Mouse (Mus musculus): ENCODE results near the gene Gm44511.
A peak's percentile ranks its signal among the peaks of the same experiment; 100 is the strongest.
"Not testable (repeated sequence)": the region's sequence is repeated elsewhere in the genome, so short reads cannot be mapped to it uniquely, and the experiment has no call there.

Gene Gm44511

GRCm38 (mm10) chr6:128798772-128799143 is 27.4 kb downstream of the Gm44511 start:
- peak; percentile 85 for DNase-seq

DNA sequence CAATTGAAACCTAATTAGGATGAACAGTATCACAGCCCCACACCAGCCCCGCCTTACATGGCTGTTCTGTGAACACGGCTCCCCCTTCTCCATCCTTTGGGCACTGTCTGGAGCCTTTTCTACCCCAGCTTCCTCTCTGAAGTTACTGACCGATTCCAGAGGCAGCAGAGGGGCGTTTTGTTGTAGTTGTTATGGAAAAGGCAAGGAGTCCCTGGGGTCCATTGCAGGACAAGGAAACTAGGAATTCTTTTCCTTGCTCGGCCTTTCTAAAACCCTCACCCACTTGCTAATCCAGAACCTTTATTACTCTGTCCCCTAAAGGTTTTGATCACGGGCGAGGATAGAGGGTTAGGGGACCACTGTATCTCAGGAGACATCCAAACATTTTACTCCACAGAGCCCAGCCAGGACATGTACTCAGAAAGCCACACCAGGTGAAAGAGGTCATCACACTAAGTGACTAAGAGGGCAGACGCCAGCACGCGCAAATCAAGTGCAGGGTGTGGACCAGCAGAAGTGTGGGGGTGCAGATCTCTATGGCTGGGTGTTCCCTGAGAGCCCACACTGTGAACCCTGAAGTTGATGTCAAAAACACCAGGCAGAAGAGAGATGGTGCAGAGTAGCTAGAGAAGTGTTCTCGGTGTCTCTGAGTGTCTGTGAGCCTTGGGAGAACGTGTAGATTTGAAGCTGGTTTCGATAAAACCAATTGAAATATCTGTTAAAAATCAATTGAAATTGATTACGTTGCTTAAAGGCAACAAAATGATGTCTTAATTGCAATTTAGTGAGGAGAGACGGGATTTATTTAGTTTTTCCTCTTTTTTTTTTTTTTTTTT is 28.0 kb downstream of the Gm44511 start:
- DNase-seq, result peak; percentile 20

- DNase-seq, result no peak
Observed at GRCm38 (mm10) chr6:128797185-128797905, 28.8 kb downstream of the Gm44511 start.

DNA sequence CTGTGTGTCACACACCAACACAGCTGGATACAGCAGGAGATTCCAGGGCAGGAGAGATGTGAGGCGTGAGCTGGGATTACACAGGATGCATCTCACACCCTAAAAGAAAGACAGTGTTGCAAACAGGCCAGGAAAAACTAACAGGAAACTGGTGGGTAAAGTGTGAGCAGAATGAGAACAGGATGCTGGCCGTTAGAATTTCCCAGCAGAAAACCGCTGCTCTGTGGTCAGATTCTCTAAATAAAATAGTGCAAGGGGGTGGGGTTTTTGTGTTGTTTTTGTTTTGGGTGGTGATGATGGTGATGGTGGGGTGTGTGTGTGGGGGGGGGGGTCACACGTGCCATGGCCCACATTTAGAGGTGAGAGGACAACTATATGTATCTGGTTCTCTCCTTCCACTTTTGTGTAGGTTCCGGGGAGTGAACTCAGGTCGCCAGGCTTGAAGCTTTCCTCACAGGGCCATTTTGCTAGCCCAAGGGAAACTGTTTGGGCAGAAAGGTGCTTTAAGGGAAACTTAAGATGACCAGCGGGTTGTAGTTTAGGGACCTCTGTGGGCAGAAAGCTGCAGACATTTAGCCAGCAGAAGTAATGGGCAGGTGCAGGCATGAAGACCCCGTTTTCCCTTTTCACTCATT is 29.7 kb downstream of the Gm44511 start:
- DNase-seq, result peak; percentile 5

DNA sequence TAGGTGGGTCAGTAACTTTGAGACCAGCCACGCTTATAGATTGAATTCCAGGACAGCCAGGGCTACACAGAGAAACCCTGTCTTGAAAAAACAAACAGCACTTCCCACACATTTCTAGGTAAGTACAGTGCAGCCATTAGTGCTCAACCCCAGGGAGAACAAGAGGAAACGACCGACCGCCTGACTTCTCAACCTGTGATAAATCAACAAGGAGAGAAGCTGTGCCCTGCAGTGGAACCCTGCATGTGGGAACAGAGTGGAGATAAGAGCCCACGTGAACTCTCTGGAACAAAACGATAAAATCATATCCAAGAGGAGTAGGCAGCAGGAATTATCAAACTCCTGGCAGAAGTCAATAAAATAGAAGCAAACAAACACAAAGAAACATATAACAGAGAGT is 32.4 kb downstream of the Gm44511 start:
- no peak for DNase-seq

- DNase-seq, result not testable (repeated sequence)
Observed at GRCm38 (mm10) chr6:128790491-128790994, 35.6 kb downstream of the Gm44511 start.

GRCm38 (mm10) chr6:128789115-128789514 is 37.0 kb downstream of the Gm44511 start, which contains the start of gene Klrb1c:
TSS of gene Klrb1c (minus strand) at chr6:128789215.
- no peak for DNase-seq

GRCm38 (mm10) chr6:128788517-128788916 is 37.6 kb downstream of the Gm44511 start:
- DNase-seq, result no peak

DNA sequence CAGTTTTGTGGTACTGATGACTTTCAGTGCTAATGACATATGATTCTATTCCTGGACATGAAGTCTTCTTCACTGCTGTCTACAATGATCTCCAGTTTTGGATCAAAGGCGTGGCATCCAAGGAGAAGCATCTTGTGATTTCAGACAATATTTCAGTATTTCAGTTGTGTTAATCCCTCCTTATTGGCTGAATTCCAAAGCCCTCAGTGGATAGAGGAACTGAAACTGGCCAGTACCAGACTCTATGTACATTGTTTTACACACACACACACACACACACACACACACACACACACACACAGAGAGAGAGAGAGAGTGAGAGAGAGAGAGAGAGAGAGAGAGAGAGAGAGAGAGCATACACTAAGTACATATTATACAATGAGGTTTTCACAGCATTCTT is 39.7 kb downstream of the Gm44511 start:
- DNase-seq, result not testable (repeated sequence)

GRCm38 (mm10) chr6:128769481-128770253 is 56.4 kb downstream of the Gm44511 start:
- DNase-seq, result no peak

DNA sequence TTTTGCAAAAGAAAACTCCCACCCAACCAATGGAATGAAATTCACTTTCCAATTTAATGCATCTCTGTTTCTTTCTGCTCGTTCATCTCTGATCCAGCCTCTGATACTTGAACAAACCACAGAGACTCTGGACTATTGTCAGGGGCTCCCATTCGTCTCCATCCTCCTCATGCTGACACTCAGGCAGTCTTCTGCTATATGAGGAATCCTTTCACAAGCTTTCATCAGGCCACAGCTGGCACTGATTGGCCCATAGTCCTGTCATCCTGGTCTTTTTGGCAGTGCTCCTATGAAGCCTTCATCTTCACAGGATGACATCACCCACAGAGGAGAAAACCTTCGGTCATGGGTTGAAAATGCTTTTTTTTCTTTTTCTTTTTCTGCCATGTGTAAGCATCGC is 58.1 kb downstream of the Gm44511 start:
- DNase-seq, result no peak

DNA sequence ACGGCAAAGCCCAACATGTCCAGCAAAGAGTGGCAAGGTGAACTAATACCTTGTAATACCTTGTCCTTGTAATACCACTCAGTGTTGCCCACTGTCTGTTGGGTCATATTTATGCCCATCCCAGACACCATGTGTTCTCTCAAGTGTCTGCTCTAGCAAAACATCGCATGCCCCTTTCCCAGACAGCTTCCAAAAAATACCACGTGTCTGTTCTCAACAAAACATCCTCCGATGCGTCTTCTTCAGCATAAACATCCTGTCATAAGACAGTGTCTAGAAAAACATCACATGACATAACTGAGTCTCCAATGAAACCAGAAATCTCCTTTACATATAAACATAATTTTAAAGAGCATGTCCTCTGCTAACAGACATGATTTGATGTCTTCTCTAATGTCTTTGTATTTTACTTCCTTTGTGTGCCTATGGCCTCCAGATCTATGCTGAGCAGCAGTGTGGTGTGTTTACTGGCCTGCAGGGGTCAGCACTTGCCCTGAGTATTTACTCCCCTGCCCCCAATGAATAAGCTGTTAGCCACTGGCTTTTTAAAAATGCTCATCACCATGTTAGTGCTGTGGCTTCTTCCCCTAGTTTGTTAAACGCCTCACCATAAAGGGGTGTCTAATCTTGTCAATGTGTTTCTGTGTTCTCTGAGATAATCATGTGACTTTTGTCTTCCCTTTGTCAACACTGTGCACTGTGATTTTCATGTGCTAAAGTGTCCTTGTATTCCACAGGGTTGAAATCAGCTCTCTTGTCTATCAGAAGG is 59.4 kb downstream of the Gm44511 start:
- DNase-seq, result peak; percentile 60

DNA sequence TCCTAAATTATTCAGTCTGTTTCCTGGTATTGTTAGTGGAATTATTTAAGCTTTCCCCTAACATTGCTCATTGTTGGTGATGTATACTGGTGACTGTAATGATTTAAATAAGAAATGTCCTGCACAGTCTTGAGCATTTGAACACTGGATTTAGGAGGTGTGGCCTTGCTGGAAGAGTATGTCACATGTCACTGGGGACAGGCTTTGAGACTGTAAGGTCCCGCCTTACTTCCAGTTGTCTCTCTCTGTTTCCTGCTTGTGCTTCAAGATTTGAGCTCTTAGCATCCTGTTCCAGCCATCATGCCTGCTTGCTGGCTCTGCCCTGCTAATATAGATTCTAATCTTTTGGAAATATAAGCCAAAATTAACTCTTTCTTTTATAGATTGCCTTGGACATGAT is 60.9 kb downstream of the Gm44511 start:
- DNase-seq, result no peak

DNA sequence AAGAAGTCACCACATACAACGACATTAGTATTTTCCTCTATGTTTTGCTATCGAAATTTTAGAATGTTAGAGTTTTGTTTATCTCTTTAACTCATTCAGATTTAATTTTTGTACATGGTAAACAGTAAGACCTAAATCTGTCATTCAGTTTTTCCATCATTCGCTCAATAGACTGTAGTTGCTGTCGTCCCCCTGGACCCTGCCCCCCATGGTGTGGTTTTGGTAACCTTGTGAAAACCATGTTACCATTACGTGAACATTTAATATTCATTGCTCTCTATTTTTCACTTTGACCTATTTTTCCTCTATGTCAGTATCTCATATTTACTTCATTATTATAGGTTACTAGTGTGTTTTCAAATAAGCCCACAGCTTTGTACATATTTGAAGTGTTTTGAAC is 61.5 kb downstream of the Gm44511 start:
- DNase-seq, result no peak

- DNase-seq, result peak; percentile 98
Observed at GRCm38 (mm10) chr6:128763736-128764523, 62.2 kb downstream of the Gm44511 start.

GRCm38 (mm10) chr6:128762892-128763670 is 63.0 kb downstream of the Gm44511 start:
- DNase-seq, result not testable (repeated sequence)

DNA sequence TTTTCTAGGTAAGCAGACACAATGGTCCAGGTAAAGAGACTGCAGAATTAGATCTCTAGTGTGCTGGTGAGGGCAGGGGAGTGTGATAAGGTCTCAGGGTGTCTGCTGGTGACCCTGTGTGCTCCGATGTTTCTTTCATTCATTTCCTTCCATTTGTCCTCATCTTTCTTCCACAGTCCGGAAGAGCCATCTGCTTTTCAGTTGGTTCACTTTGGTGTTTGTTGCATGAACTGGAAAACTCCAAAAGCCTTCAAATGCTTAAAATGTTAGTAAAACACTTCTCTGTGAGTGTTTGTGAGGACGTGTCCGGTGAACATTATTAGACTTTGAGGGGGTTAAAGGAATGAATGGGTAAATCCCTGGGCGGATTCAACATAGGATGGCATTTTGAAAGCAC is 65.0 kb downstream of the Gm44511 start:
- no peak for DNase-seq

DNA sequence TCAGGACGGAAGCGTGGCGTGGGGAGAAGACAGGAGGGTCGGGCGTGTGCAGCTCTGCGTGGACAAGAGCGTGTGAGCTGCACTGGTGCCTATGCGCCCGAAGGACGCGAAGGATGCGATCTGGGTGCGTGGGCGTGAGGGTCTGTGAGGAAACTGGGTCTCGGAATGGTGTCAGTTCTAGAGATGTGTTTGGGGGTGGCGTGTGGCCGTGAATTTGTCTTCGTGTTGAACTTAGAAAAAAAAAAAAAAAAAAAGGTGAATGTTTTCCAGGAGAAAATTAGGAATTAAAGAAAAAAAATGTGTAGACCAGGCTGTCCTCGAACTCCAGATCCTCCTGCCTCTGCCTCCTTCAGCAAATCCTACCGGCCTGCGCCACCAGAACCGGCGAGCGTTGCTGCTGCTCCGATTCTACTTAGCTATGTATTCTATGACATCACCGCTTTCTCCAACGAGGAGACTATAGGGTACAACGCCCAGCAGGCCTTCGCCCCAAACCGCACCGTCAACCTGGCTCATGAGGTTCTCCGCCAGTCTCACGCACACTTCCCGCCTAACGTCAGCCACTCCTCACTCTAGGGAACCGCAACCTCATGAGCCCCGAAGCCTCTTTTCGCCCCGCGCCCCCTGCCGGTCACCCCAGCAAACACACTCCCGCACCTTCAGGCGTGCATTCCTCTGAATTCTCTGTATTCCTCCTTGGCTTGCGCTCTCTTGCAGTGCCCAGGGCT is 65.5 kb downstream of the Gm44511 start:
- peak; percentile 92 for DNase-seq

DNA sequence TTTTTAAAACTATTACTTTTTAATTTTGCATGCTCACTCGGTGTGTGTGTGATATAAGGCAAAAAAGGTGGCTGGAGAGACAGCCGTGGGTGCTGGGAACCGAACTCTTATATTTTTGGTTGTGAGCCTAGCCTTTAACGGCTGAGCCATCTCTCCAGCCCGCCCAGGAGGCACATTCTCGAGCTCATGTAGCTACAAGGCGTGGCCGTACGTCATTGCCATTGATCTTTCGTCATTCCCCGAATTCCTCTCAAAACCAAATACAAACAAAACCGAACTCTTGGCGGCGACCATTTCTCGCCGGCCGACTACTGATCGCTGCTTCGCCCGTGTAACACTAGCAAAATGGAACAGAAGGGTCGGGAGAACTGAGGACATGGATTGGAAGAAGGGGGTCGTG is 66.1 kb downstream of the Gm44511 start:
- peak; percentile 93 for DNase-seq
